Mouse (Mus musculus) heart, embryonic 12.5 days (tissue): Measurements from ENCODE around the gene Prickle2. TPM values are rescaled to one million over a fixed set of nuclear protein-coding genes. Genes with fewer than 3 reads are reported as not detected.

ENCODE experiments used
- ATAC-seq: fragments of 200-750 bp; cut with Nextera tagmentation; 2 replicates; pipeline ENCODE4 v1.8.0; 2017; ENCODE audit warnings: moderate TSS enrichment, moderate library complexity; ENCODE audit not compliant: insufficient number of reproducible peaks, low FRiP score
- H3K27ac ChIP-seq: fragments of 300-500 bp; sonication (generic); 2 replicates; pipeline ENCODE4 v1.5.1; 2016; ENCODE audit warnings: mild to moderate bottlenecking, moderate library complexity; ENCODE audit not compliant: poor library complexity, severe bottlenecking
- H3K27me3 ChIP-seq: fragments of 300-500 bp; sonication (generic); replicated peaks from 2 replicates; pipeline ENCODE4 v1.6.1; 2016; ENCODE audit warnings: mild to moderate bottlenecking, moderate library complexity
- H3K36me3 ChIP-seq: fragments of 300-500 bp; sonication (generic); 2 replicates; pipeline ENCODE4 v1.6.1; 2016; ENCODE audit warnings: mild to moderate bottlenecking, moderate library complexity
- H3K4me1 ChIP-seq: fragments of 300-500 bp; sonication (generic); replicated peaks from 2 replicates; pipeline ENCODE4 v1.6.1; 2016; ENCODE audit warnings: mild to moderate bottlenecking
- H3K4me2 ChIP-seq: fragments of 300-500 bp; sonication (generic); 2 replicates; pipeline ENCODE4 v1.6.1; 2016; ENCODE audit warnings: mild to moderate bottlenecking, moderate library complexity
- H3K4me3 ChIP-seq: fragments of 300-500 bp; sonication (generic); 2 replicates; pipeline ENCODE4 v1.5.1; 2016; ENCODE audit warnings: mild to moderate bottlenecking
- H3K9ac ChIP-seq: fragments of 300-500 bp; sonication (generic); 2 replicates; pipeline ENCODE4 v1.6.1; 2016; ENCODE audit warnings: mild to moderate bottlenecking, moderate library complexity
- H3K9me3 ChIP-seq: fragments of 300-500 bp; sonication (generic); replicated peaks from 2 replicates; pipeline ENCODE4 v1.6.1; 2016; ENCODE audit warnings: mild to moderate bottlenecking, moderate library complexity
- WGBS: fragments of 180-500 bp; shearing (Covaris S2); methylation state at CpG from one replicate; pipeline ENCODE4 v1.1.7; 2016; 5-methylcytosine and 5-hydroxymethylcytosine counted together
- polyA plus RNA-seq: library from polyadenylated mRNA; unstranded; fragments of >200 nt; fragmentation: Nextera tagmentation; extraction: Ambion mirVana; gene quantifications from 2 replicates; pipeline ENCODE4 v1.2.1, GENCODE M21; 2016

The Prickle2 gene
- polyA plus RNA-seq, 1 experiment from 2014 or later = 7.9 TPM

DNA sequence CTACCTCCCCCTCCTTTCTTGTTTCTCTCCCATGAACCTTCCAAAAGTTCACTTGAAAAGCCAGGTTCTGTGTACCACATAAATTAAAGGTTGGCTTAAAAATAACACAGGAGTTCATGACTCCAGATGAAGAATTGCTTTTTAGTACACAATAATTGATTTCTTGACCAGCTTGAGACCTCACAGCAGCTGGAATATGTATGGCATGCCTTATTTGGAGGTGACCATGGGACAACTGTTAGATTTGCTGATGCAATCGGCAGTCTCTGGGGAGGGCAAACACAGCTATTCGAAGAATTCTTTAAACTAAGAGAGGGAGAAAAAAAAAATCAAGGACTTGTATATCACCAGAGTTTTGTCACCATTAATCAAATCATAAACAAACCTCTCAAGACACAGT lies 189.0 kb downstream of the Prickle2 start:
- Histone ChIP-seq H3K27ac (peak overlapping the region; percentile 48; the same call in 1 of the 2 replicates), H3K4me1 (peaks cover 42% of the 10 kb centered on the region), H3K9me3 (no peaks in the 10 kb centered on the region), H3K4me3 (no peak overlapping the region), H3K27me3 (no peaks in the 10 kb centered on the region), H3K36me3 (no peaks in the 10 kb centered on the region), H3K9ac (no peak overlapping the region), H3K4me2 (no peak overlapping the region)
- ATAC-seq = no peak
- 37% methylated on average over 2 of the region's 2 CpGs for WGBS

DNA sequence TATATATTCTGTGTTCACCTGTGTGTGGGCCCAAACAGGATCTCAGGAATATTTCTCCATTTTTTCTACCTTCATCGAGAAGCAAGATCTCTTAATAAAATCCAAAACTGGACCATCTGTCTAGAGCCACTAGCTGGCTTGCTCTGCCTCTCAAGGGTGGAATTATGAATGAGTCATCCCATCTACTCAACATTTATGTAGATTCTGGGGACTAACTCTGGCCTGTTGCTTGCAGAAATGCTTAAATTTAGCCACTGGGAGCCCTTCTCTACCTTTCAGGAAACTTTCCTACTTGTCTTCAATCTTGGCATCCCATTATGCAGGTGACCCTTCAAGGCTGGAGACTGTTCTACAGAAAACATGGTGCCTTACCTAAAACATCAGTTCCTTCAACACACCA lies 194.0 kb downstream of the Prickle2 start:
- 85% methylated on average over 1 of the region's 1 CpGs for WGBS
- ATAC-seq = no peak
- H3K27ac ChIP-seq = no peak overlapping the region

DNA sequence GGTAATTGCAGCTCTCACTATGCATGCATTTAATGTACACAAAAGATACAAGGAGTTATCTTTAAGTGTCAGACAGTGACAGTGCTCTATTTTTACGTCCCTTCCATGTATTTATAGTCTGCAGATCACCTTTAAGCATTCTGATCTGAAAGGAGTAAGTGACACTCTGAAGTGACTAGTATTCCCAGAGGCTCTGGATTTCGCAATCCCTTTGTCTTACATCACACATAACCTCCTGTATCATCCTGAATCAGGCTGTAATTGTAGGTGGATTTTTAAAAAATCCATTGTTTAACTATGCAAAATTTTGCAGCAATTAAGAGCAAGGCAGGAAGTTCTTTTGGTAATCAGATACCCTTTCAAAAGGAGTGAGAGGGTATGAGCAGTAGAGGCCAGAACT lies 196.2 kb downstream of the Prickle2 start:
- Histone ChIP-seq H3K4me3 (no peak overlapping the region), H3K27me3 (no peaks in the 10 kb centered on the region), H3K9ac (no peak overlapping the region), H3K4me1 (peaks cover 13% of the 10 kb centered on the region; the same call in 1 of the 2 replicates), H3K27ac (no peak overlapping the region), H3K4me2 (no peak overlapping the region), H3K36me3 (no peaks in the 10 kb centered on the region), H3K9me3 (no peaks in the 10 kb centered on the region)
- 31% methylated on average over 2 of the region's 2 CpGs for WGBS
- no peak for ATAC-seq

More for the DNA sequence above, 194.0 kb downstream of the Prickle2 start:
- no peaks in the 10 kb centered on the region for H3K9me3 ChIP-seq
- H3K9ac ChIP-seq = no peak overlapping the region
- peaks cover 17% of the 10 kb centered on the region; the same call in 1 of the 2 replicates for H3K4me1 ChIP-seq
- no peaks in the 10 kb centered on the region for H3K27me3 ChIP-seq
- no peaks in the 10 kb centered on the region for H3K36me3 ChIP-seq
- H3K4me2 ChIP-seq = no peak overlapping the region
- H3K4me3 ChIP-seq = no peak overlapping the region

DNA sequence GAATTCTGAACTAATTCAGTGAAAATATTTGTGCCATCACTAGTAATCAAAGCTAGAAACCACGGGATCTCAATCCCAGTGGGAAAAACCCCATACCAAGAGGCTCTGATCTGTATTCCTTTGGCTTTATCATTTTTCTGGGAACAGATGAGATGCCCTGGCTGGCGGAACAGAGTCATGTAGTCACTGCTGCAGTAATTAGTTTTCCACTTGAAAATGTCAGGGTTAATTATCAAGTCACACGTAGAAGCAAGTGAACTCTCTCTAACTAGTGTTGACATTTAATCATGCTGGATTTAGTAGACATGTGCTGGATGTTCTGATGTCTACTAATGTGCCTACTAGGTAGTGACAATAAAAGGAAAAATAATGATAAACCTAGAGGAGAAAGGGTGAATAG lies 199.7 kb downstream of the Prickle2 start:
- Histone ChIP-seq H3K4me3 (no peak overlapping the region), H3K4me2 (no peak overlapping the region), H3K36me3 (no peaks in the 10 kb centered on the region), H3K9ac (no peak overlapping the region), H3K27ac (no peak overlapping the region), H3K4me1 (peaks cover 13% of the 10 kb centered on the region; the same call in 1 of the 2 replicates), H3K27me3 (no peaks in the 10 kb centered on the region), H3K9me3 (no peaks in the 10 kb centered on the region)
- WGBS = 51% methylated on average over 3 of the region's 3 CpGs
- no peak for ATAC-seq

DNA sequence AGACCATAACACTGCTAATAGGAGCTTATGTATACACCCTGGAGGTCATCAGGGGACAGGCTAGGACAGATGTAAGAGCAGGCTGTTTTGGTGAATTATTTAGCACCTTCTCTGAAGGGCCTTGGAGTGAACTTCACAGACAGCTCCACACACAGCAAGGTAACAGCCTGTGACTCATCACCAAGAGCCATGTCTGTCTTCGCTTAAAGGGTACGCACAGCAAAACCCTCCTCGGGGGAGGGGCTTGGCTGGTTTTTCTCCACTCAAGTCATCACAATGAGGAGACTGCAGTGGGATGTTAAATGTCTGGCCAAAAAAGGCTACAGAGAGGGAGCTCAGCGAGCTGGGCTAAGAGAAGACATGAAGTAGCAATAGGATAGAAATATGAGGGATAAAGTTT lies 206.5 kb downstream of the Prickle2 start:
- WGBS = 45% methylated on average over 4 of the region's 4 CpGs
- Histone ChIP-seq H3K27ac (peak overlapping the region; percentile 59), H3K4me1 (peaks cover 22% of the 10 kb centered on the region), H3K9me3 (no peaks in the 10 kb centered on the region), H3K36me3 (peaks cover 7% of the 10 kb centered on the region; the same call in 1 of the 2 replicates), H3K27me3 (no peaks in the 10 kb centered on the region), H3K9ac (no peak overlapping the region), H3K4me2 (no peak overlapping the region), H3K4me3 (no peak overlapping the region)
- 0 out of 2 replicates have a peak, but pooled peaks have one; percentile 9 for ATAC-seq

DNA sequence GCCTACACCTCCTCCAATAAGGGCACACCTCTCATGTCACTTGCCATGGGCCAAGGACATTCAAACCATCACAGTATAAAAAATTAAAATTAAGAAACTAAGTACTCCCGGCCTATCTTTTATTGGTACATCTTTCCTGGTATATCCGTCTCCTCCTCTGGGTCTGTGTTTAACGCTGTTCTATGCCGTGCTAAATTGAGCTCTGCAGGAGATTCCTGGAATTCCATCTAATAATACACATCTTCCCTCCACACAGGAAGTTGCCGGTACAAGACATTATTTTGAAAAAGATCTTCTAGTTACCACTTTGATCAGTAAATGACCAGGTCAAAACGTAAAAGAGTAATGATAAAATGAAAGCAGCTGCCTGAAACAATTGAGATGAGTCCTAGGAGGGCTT lies 207.4 kb downstream of the Prickle2 start:
- Histone ChIP-seq H3K36me3 (peaks cover 7% of the 10 kb centered on the region; the same call in 1 of the 2 replicates), H3K27me3 (no peaks in the 10 kb centered on the region), H3K4me2 (peak overlapping the region; percentile 29), H3K4me1 (peaks cover 22% of the 10 kb centered on the region), H3K4me3 (no peak overlapping the region), H3K9ac (no peak overlapping the region), H3K9me3 (no peaks in the 10 kb centered on the region), H3K27ac (peak overlapping the region; percentile 59)
- 24% methylated on average over 6 of the region's 6 CpGs for WGBS
- ATAC-seq = no peak

DNA sequence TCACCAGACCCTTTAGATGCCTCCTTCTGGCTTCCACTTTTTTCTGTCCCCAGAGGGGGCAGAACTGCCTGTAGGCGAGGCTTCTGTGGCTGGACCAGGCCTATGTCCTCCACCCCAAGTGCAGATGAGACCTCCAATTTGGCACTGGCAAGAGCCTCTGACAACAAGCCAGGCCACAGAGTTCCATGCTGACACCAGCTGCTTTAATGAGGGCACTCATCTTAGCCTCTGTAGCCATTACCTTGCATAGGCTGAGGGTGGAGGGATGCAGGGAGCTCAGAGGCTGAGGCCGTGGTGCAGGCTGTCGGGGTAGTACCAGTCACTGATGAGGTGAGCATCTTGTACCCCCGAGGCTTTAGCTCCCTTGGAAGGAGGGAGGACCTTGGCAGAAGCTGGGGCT lies 208.7 kb downstream of the Prickle2 start:
- no peaks in the 10 kb centered on the region for H3K27me3 ChIP-seq
- H3K4me3 ChIP-seq = no peak overlapping the region
- 72% methylated on average over 4 of the region's 4 CpGs for WGBS
- H3K4me1 ChIP-seq = peaks cover 22% of the 10 kb centered on the region
- no peak for ATAC-seq
- no peak overlapping the region for H3K4me2 ChIP-seq
- H3K27ac ChIP-seq = no peak overlapping the region
- H3K9ac ChIP-seq = no peak overlapping the region
- peaks cover 7% of the 10 kb centered on the region; the same call in 1 of the 2 replicates for H3K36me3 ChIP-seq
- no peaks in the 10 kb centered on the region for H3K9me3 ChIP-seq

DNA sequence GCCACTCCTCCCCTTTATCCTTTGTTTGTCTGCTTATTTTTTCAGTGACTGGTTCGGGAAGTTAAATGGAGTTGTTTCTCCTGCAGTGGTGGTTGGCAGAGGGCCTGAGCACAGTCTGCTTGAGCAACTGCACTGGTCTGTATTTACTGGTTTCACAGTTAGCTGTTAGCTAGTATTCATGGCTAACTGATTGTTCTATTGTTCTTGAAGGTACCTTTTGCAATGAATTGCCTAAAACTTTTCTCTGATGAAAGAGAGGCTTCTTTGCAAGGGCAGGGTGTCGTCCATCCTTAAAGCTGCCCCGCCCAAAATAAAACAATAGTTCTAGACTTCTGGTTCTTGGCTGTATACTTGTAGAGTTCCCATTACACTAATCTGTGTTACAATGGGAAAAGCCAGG lies 210.5 kb downstream of the Prickle2 start:
- Histone ChIP-seq H3K9ac (no peak overlapping the region), H3K4me2 (no peak overlapping the region), H3K4me1 (peaks cover 27% of the 10 kb centered on the region), H3K36me3 (peaks cover under 1% of the 10 kb centered on the region; the same call in 1 of the 2 replicates), H3K4me3 (no peak overlapping the region), H3K27ac (no peak overlapping the region), H3K27me3 (no peaks in the 10 kb centered on the region), H3K9me3 (no peaks in the 10 kb centered on the region)
- ATAC-seq = no peak
- WGBS = 77% methylated on average over 3 of the region's 3 CpGs

DNA sequence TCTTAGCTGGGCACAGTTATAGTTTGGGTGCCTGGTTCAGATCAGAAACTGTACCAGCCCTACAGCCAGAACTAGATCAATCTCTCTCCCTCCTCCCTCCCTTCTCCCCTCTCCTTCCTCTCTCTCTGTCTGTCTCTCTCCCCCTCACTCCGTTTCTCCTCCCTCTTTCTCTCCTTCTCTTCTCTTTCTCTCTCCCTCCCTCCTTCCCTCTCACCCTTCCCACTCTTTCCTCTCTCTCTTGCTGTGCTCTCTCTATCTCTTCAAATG lies 224.3 kb downstream of the Prickle2 start:
- ATAC-seq = no peak
- Histone ChIP-seq H3K27ac (peak overlapping the region; percentile 21), H3K27me3 (no peaks in the 10 kb centered on the region), H3K36me3 (no peaks in the 10 kb centered on the region), H3K4me1 (peaks cover 28% of the 10 kb centered on the region), H3K4me3 (peak overlapping the region; percentile 72), H3K4me2 (peak overlapping the region; percentile 87), H3K9me3 (no peaks in the 10 kb centered on the region), H3K9ac (no peak overlapping the region)
- 4% methylated on average over 1 of the region's 1 CpGs for WGBS

DNA sequence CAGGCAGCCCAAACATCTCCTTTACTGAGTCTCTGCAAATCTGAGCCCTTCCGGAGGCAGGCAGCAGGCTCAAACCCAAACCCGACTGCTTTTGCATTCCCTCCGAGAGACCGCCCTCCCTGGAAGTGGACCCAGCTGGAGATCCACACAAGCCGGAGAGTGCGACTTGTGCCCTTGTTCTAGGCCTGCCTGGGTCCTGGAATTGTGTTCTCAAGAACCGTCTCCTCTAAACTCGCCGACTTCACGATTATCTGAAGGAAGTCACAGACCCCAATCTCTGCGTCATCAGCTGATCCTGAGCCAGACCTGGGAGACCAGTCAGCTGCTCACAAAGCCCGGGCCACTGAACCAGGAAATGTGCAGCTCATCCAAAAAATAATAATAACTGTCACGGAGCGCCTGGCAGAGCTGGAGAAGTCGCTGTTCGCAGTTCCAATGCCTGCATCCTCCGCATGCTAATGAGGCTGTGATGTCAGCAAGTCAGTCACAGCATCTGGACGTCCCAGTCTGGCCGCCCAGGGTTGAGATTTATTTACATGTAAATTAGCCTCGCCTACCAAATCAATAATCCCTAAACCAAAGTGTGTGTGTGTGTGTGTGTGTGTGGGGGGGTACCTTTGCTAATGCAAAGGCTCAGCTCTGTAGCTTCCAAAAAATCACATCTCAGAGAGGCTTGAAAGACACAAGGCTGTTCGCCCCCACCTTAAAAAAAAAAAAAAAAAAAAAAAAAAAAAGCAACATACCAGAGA lies 224.8 kb downstream of the Prickle2 start:
- Histone ChIP-seq H3K27me3 (no peaks in the 10 kb centered on the region), H3K4me2 (peak overlapping the region; percentile 87), H3K36me3 (no peaks in the 10 kb centered on the region), H3K9me3 (no peaks in the 10 kb centered on the region), H3K4me3 (peak overlapping the region; percentile 72), H3K4me1 (peaks cover 28% of the 10 kb centered on the region), H3K9ac (peak overlapping the region; percentile 74), H3K27ac (peak overlapping the region; percentile 82)
- peak; percentile 54; the same call in 1 of the 2 replicates for ATAC-seq
- WGBS = under 1% methylated on average over 21 of the region's 21 CpGs

DNA sequence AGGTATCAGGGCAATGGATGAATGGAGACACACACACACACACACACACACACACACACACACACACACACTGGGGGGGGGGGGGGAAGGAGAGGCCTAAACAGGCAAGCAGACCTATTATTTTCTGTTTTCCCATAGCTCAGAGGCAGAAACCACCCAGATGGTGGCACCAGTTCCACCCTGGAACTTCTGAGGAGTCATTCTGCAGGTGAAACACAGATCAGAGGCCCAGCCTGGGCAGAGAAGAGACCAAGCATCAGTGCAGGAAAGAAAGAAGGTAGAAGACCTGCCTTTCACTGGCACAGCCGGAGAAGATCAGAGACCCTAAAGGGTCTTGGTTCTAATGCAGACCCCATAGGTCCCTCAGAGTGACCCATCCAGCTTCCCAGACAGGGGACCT lies 227.3 kb downstream of the Prickle2 start:
- Histone ChIP-seq H3K36me3 (no peaks in the 10 kb centered on the region), H3K4me3 (peak overlapping the region; percentile 72; the same call in 1 of the 2 replicates), H3K4me2 (peak overlapping the region; percentile 87)

DNA sequence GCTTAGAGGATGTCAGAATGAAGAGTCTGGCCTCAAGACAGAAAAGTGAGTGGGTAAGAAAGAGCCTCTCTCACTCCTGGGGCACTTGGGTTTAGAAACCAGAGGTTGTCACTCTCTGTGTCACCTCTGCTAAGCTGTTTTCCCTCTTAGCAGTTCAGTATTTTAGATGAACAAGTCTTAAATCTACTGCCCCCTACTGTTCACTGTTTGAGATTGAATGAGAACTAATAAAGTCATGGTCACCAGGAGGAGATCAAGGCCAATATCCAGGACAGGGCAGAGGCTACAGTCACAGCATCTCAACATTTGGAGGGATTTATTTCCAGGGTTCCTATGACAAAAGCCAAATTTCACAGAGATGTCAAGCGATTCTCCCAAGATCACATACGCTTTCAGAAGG lies 228.3 kb downstream of the Prickle2 start:
- WGBS = 82% methylated on average over 2 of the region's 2 CpGs
- no peak overlapping the region for H3K4me3 ChIP-seq
- H3K9me3 ChIP-seq = no peaks in the 10 kb centered on the region
- no peak overlapping the region for H3K27ac ChIP-seq
- H3K9ac ChIP-seq = no peak overlapping the region
- H3K4me2 ChIP-seq = no peak overlapping the region
- no peak for ATAC-seq
- peaks cover 31% of the 10 kb centered on the region for H3K4me1 ChIP-seq
- H3K27me3 ChIP-seq = no peaks in the 10 kb centered on the region
- H3K36me3 ChIP-seq = no peaks in the 10 kb centered on the region

More for the DNA sequence above, 227.3 kb downstream of the Prickle2 start:
- Histone ChIP-seq H3K27me3 (no peaks in the 10 kb centered on the region), H3K27ac (no peak overlapping the region), H3K9ac (peak overlapping the region; percentile 27; the same call in 1 of the 2 replicates), H3K4me1 (peaks cover 28% of the 10 kb centered on the region), H3K9me3 (no peaks in the 10 kb centered on the region)
- ATAC-seq = no peak
- WGBS = 90% methylated on average over 1 of the region's 1 CpGs
